Mouse (Mus musculus) forebrain, embryonic 16.5 days (tissue): ENCODE measurements around the gene Sema3g. TPM values are rescaled to one million over a fixed set of nuclear protein-coding genes. Genes with fewer than 3 reads are reported as not detected.

Experiments used
- ATAC-seq: fragments of 200-750 bp; cut with Nextera tagmentation; 2 replicates; pipeline ENCODE4 v1.8.0; 2017; ENCODE audit warnings: mild to moderate bottlenecking, moderate library complexity
- H3K27ac ChIP-seq: fragments of 300-500 bp; sonication (generic); 2 replicates; pipeline ENCODE4 v1.5.1; 2014; ENCODE audit warnings: low read length, control low read depth
- H3K27me3 ChIP-seq: fragments of 300-500 bp; sonication (generic); replicated peaks from 2 replicates; pipeline ENCODE4 v1.6.1; 2014; ENCODE audit warnings: low read length; ENCODE audit not compliant: control insufficient read depth, insufficient read depth
- H3K36me3 ChIP-seq: fragments of 300-500 bp; sonication (generic); 2 replicates; pipeline ENCODE4 v1.6.1; 2014; ENCODE audit not compliant: control insufficient read depth, insufficient read depth
- H3K4me1 ChIP-seq: fragments of 300-500 bp; sonication (generic); replicated peaks from 2 replicates; pipeline ENCODE4 v1.6.1; 2014; ENCODE audit warnings: low read length; ENCODE audit not compliant: control insufficient read depth, insufficient read depth
- H3K4me2 ChIP-seq: fragments of 300-500 bp; sonication (generic); 2 replicates; pipeline ENCODE4 v1.6.1; 2014; ENCODE audit warnings: mild to moderate bottlenecking, low read length, control low read depth
- H3K4me3 ChIP-seq: fragments of 300-500 bp; sonication (generic); replicated peaks from 2 replicates; pipeline ENCODE4 v1.5.1; 2014; ENCODE audit warnings: mild to moderate bottlenecking, low read length, control low read depth
- H3K9ac ChIP-seq: fragments of 300-500 bp; sonication (generic); replicated peaks from 2 replicates; pipeline ENCODE4 v1.6.1; 2014; ENCODE audit warnings: low read depth, low read length, control low read depth
- H3K9me3 ChIP-seq: fragments of 300-500 bp; sonication (generic); 2 replicates; pipeline ENCODE4 v1.6.1; 2016; ENCODE audit warnings: low read length; ENCODE audit not compliant: control insufficient read depth
- WGBS: fragments of 180-500 bp; shearing (Covaris S2); extraction: QIAGEN DNeasy Blood & Tissue Kit; methylation state at CpG from one replicate; pipeline ENCODE4 v1.1.7; 2014; 5-methylcytosine and 5-hydroxymethylcytosine counted together
- polyA plus RNA-seq: library from polyadenylated mRNA; unstranded; fragments of >200 nt; fragmentation: Nextera tagmentation; extraction: Ambion mirVana; gene quantifications from 2 replicates; pipeline ENCODE4 v1.2.1, GENCODE M21; 2015

Sema3g gene
- polyA plus RNA-seq, 1 experiment from 2014 or later = 0.62 TPM

DNA sequence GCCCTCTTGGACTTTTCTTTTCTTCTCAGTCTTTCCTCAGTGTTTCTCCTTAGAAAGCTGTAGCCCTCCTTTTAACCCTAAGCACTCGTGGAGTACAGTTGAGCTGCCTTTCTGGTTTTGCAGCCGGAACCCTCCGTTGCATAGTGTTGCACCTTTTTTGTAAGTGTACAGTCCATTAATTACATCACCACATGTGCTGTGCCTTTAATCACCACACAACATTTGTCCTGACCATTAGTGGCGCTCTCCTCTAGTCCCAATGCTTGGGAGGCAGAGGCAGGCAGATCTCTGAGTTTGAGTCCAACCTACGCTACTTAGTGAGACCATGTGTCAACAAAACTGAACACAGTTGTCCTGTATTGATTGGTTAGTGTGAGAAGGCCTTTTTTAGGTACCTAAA, 34.4 kb downstream of the Sema3g start:
- Histone ChIP-seq H3K27me3 (no peaks in the 10 kb centered on the region), H3K4me2 (peak overlapping the region; percentile 79), H3K36me3 (peaks cover 29% of the 10 kb centered on the region), H3K27ac (no peak overlapping the region), H3K9ac (peak overlapping the region; percentile 99), H3K4me3 (peak overlapping the region; percentile 91), H3K9me3 (no peaks in the 10 kb centered on the region), H3K4me1 (peaks cover 15% of the 10 kb centered on the region)
- ATAC-seq = no peak
- 90% methylated on average over 5 of the region's 5 CpGs for WGBS

- H3K27me3 ChIP-seq = no peaks in the 10 kb centered on the region
- H3K4me3 ChIP-seq = no peak overlapping the region
- no peak overlapping the region for H3K27ac ChIP-seq
- WGBS = 96% methylated on average over 14 of the region's 14 CpGs
- H3K36me3 ChIP-seq = peaks cover 55% of the 10 kb centered on the region
- ATAC-seq = no peak
- H3K9me3 ChIP-seq = no peaks in the 10 kb centered on the region
- H3K9ac ChIP-seq = no peak overlapping the region
- H3K4me1 ChIP-seq = no peaks in the 10 kb centered on the region
- H3K4me2 ChIP-seq = no peak overlapping the region
Measured at GRCm38 (mm10) chr14:31258476-31259050, 40.9 kb downstream of the Sema3g start.

DNA sequence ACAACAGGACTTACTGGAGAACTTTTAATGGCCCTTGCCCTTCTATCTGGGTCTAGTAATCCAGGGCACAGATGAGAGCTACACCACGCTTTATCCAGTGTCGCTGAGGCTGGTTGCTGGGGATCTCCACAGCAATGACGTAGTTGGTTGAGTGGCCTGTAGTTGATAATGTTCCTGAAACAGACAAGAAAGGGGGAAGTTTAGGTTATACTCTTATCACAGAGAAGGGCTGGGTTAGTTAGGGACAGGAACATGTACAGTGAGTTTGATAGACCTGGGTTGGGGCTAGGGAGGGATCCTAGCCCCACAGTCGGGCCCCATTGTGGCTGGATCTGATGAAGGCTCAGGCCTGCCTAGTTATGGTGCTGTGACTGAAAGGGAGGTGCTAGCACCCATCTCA, 42.7 kb downstream of the Sema3g start:
- Histone ChIP-seq H3K4me1 (no peaks in the 10 kb centered on the region), H3K9ac (no peak overlapping the region), H3K27ac (no peak overlapping the region), H3K4me2 (no peak overlapping the region), H3K36me3 (peaks cover 40% of the 10 kb centered on the region), H3K4me3 (no peak overlapping the region), H3K27me3 (no peaks in the 10 kb centered on the region), H3K9me3 (no peaks in the 10 kb centered on the region)
- no peak for ATAC-seq
- WGBS = 95% methylated on average over 4 of the region's 4 CpGs

DNA sequence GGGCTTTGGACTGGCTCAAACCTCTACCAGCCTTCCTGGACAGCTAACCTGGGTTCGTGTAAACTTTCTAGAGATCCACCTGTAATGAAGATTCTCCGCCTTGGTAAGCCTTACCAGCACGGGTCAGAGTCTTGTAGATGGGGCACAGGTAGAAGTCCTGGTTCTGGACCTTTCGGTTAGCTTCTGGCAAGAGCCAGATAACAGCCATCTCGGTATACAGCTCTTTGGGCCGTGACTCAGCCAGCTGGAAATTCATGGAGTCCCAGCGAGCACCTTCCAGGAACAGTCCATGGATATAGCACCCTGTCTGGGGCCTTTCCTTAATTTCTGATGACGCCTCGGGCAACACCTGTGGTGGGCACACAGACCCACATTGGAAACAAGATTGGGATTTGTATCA, 43.3 kb downstream of the Sema3g start:
- no peak overlapping the region for H3K4me2 ChIP-seq
- no peak overlapping the region for H3K4me3 ChIP-seq
- peaks cover 36% of the 10 kb centered on the region for H3K36me3 ChIP-seq
- H3K4me1 ChIP-seq = no peaks in the 10 kb centered on the region
- H3K27me3 ChIP-seq = no peaks in the 10 kb centered on the region
- no peak overlapping the region for H3K27ac ChIP-seq
- 95% methylated on average over 9 of the region's 9 CpGs for whole genome bisulfite sequencing
- no peak for ATAC-seq
- no peak overlapping the region for H3K9ac ChIP-seq
- H3K9me3 ChIP-seq = no peaks in the 10 kb centered on the region

GRCm38 (mm10) chr14:31267649-31268048, 50.0 kb downstream of the Sema3g start:
- Histone ChIP-seq H3K9me3 (no peaks in the 10 kb centered on the region), H3K4me1 (peaks cover 23% of the 10 kb centered on the region), H3K9ac (no peak overlapping the region), H3K4me3 (no peak overlapping the region), H3K36me3 (no peaks in the 10 kb centered on the region), H3K27ac (peak overlapping the region; percentile 60; the same call in 1 of the 2 replicates), H3K4me2 (no peak overlapping the region), H3K27me3 (no peaks in the 10 kb centered on the region)
- 91% methylated on average over 11 of the region's 11 CpGs for WGBS
- ATAC-seq = no peak

- Histone ChIP-seq H3K4me1 (peaks cover 23% of the 10 kb centered on the region), H3K36me3 (no peaks in the 10 kb centered on the region), H3K27me3 (no peaks in the 10 kb centered on the region), H3K9ac (no peak overlapping the region), H3K4me2 (peak overlapping the region; percentile 1; the same call in 1 of the 2 replicates), H3K4me3 (no peak overlapping the region), H3K27ac (peak overlapping the region; percentile 60), H3K9me3 (no peaks in the 10 kb centered on the region)
- peak; percentile 84 for ATAC-seq
- WGBS = 32% methylated on average over 9 of the region's 9 CpGs
Measured at GRCm38 (mm10) chr14:31268301-31269001, 50.8 kb downstream of the Sema3g start.

DNA sequence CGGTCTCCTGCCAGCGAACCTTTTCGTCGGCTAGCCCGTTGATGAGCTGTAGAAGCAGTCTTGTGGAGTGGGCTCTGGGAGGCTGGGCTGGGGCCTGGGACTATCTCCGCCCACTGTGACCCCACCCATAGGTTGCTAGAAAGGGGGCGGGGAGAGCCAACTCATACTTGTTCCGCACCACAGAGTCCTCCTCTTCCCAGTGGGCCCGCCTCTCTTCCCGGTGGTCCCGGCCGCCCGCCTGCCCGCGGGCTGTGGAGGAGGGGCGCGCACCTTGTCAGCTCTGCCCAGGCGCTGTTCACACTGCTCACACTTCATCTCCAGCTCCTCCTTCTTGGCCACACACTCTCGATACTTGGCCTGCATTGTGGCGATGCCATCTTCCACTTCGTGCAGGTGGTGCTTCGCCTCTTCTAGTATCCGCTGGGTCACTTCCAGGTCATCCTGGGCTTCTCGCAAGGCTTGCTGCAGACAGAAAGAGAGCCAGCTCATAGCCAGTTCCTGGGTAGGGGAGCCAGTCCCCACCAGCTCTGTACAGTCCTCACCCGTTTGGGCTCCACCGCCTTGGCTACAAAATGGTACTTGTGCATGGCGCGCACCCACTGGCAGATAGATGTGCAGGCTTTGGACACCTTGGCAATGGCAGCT, 51.9 kb downstream of the Sema3g start:
- WGBS = 17% methylated on average over 25 of the region's 28 CpGs
- Histone ChIP-seq H3K4me2 (peak overlapping the region; percentile 41), H3K4me3 (peak overlapping the region; percentile 22), H3K36me3 (no peaks in the 10 kb centered on the region), H3K9ac (peak overlapping the region; percentile 33), H3K9me3 (no peaks in the 10 kb centered on the region), H3K27me3 (no peaks in the 10 kb centered on the region), H3K27ac (peak overlapping the region; percentile 46; the same call in 1 of the 2 replicates), H3K4me1 (peaks cover 23% of the 10 kb centered on the region)
- peak; percentile 58 for ATAC-seq

GRCm38 (mm10) chr14:31271121-31271520, 53.5 kb downstream of the Sema3g start:
- H3K9me3 ChIP-seq = no peaks in the 10 kb centered on the region
- ATAC-seq = no peak
- 90% methylated on average over 6 of the region's 6 CpGs for WGBS
- no peak overlapping the region for H3K27ac ChIP-seq
- H3K9ac ChIP-seq = no peak overlapping the region
- H3K4me2 ChIP-seq = no peak overlapping the region
- peaks cover 23% of the 10 kb centered on the region for H3K4me1 ChIP-seq
- no peak overlapping the region for H3K4me3 ChIP-seq
- H3K36me3 ChIP-seq = no peaks in the 10 kb centered on the region
- H3K27me3 ChIP-seq = no peaks in the 10 kb centered on the region

GRCm38 (mm10) chr14:31272164-31272563, 54.5 kb downstream of the Sema3g start:
- Histone ChIP-seq H3K4me3 (no peak overlapping the region), H3K4me1 (peaks cover 23% of the 10 kb centered on the region), H3K9ac (no peak overlapping the region), H3K4me2 (no peak overlapping the region), H3K27me3 (no peaks in the 10 kb centered on the region), H3K9me3 (no peaks in the 10 kb centered on the region), H3K27ac (no peak overlapping the region), H3K36me3 (no peaks in the 10 kb centered on the region)
- WGBS = 24% methylated on average over 7 of the region's 7 CpGs
- ATAC-seq = no peak; the same call in 1 of the 2 replicates
